Mouse (Mus musculus): ENCODE measurements at regions not wholly inside any gene's neighbourhood (a gene's known extent, or its start where the extent isn't known, plus 50 kb on each side); places are given as distances from the start of the nearest gene placed in this dataset.

GRCm38 (mm10) chr16:55039777-55040176 lies 258.0 kb downstream of the Zpld1 start:
- H3K9me3 ChIP-seq (ENCODE audit: control insufficient read depth, low read length), result no peaks in the 10 kb centered on the region
- no peaks in the 10 kb centered on the region for H3K27me3 ChIP-seq (ENCODE audit: control insufficient read depth, insufficient read depth, low read length)
- no peak for ATAC-seq (ENCODE audit: low FRiP score)
- H3K9ac ChIP-seq (ENCODE audit: low read length), result no peak overlapping the region
- H3K27ac ChIP-seq (ENCODE audit: low read depth, low read length), result no peak overlapping the region
- no peak overlapping the region for H3K4me2 ChIP-seq
- no peak overlapping the region for H3K4me3 ChIP-seq (ENCODE audit: low read depth, low read length)
- H3K36me3 ChIP-seq (ENCODE audit: control insufficient read depth, insufficient read depth, low read length), result no peaks in the 10 kb centered on the region
- no peaks in the 10 kb centered on the region for H3K4me1 ChIP-seq (ENCODE audit: control insufficient read depth, insufficient read depth, low read length)
- DNase-seq (ENCODE audit: low spot score, missing footprints), result no peak
- 89% methylated on average over 6 of the region's 6 CpGs for WGBS

GRCm38 (mm10) chr16:55001661-55002289 lies 296.0 kb downstream of the Zpld1 start:
- ATAC-seq (ENCODE audit: low FRiP score) (no peak), DNase-seq (ENCODE audit: low spot score, missing footprints) (no peak)
- Histone ChIP-seq H3K9me3 (ENCODE audit: control insufficient read depth, low read length) (no peaks in the 10 kb centered on the region), H3K4me1 (ENCODE audit: control insufficient read depth, insufficient read depth, low read length) (no peaks in the 10 kb centered on the region), H3K4me2 (no peak overlapping the region), H3K27ac (ENCODE audit: low read depth, low read length) (no peak overlapping the region), H3K27me3 (ENCODE audit: control insufficient read depth, insufficient read depth, low read length) (no peaks in the 10 kb centered on the region), H3K9ac (ENCODE audit: low read length) (no peak overlapping the region), H3K36me3 (ENCODE audit: control insufficient read depth, insufficient read depth, low read length) (no peaks in the 10 kb centered on the region), H3K4me3 (ENCODE audit: low read depth, low read length) (no peak overlapping the region)
- WGBS, result 92% methylated on average over 2 of the region's 2 CpGs

GRCm38 (mm10) chr16:54991595-54992240 lies 306.1 kb downstream of the Zpld1 start:
- Histone ChIP-seq H3K4me1 (ENCODE audit: control insufficient read depth, insufficient read depth, low read length) (no peaks in the 10 kb centered on the region), H3K9ac (ENCODE audit: low read length) (no peak overlapping the region), H3K4me2 (no peak overlapping the region), H3K4me3 (ENCODE audit: low read depth, low read length) (no peak overlapping the region), H3K27ac (ENCODE audit: low read depth, low read length) (no peak overlapping the region), H3K36me3 (ENCODE audit: control insufficient read depth, insufficient read depth, low read length) (no peaks in the 10 kb centered on the region), H3K27me3 (ENCODE audit: control insufficient read depth, insufficient read depth, low read length) (no peaks in the 10 kb centered on the region), H3K9me3 (ENCODE audit: control insufficient read depth, low read length) (no peaks in the 10 kb centered on the region)
- no peak for ATAC-seq (ENCODE audit: low FRiP score)
- no peak for DNase-seq (ENCODE audit: low spot score, missing footprints)
- 84% methylated on average over 4 of the region's 4 CpGs for WGBS

- no peak overlapping the region for H3K9ac ChIP-seq (ENCODE audit: low read length)
- H3K4me1 ChIP-seq (ENCODE audit: control insufficient read depth, insufficient read depth, low read length), result no peaks in the 10 kb centered on the region
- H3K27ac ChIP-seq (ENCODE audit: low read depth, low read length), result no peak overlapping the region
- WGBS, result 5% methylated on average over 9 of the region's 9 CpGs
- H3K9me3 ChIP-seq (ENCODE audit: control insufficient read depth, low read length), result no peaks in the 10 kb centered on the region
- no peaks in the 10 kb centered on the region for H3K36me3 ChIP-seq (ENCODE audit: control insufficient read depth, insufficient read depth, low read length)
- peak overlapping the region; percentile 10; the same call in 1 of the 2 replicates for H3K4me2 ChIP-seq
- ATAC-seq (ENCODE audit: low FRiP score), result peak; percentile 84
- H3K4me3 ChIP-seq (ENCODE audit: low read depth, low read length), result no peak overlapping the region
- peak; percentile 94 for DNase-seq (ENCODE audit: low spot score, missing footprints)
- no peaks in the 10 kb centered on the region for H3K27me3 ChIP-seq (ENCODE audit: control insufficient read depth, insufficient read depth, low read length)
Measured at GRCm38 (mm10) chr16:54983759-54984218, 314.0 kb downstream of the Zpld1 start.

- ATAC-seq (ENCODE audit: low FRiP score), result no peak
- Histone ChIP-seq H3K9ac (ENCODE audit: low read length) (no peak overlapping the region), H3K4me3 (ENCODE audit: low read depth, low read length) (no peak overlapping the region), H3K27ac (ENCODE audit: low read depth, low read length) (no peak overlapping the region), H3K4me1 (ENCODE audit: control insufficient read depth, insufficient read depth, low read length) (no peaks in the 10 kb centered on the region), H3K36me3 (ENCODE audit: control insufficient read depth, insufficient read depth, low read length) (no peaks in the 10 kb centered on the region), H3K27me3 (ENCODE audit: control insufficient read depth, insufficient read depth, low read length) (no peaks in the 10 kb centered on the region), H3K9me3 (ENCODE audit: control insufficient read depth, low read length) (no peaks in the 10 kb centered on the region), H3K4me2 (no peak overlapping the region)
- WGBS, result 82% methylated on average over 6 of the region's 6 CpGs
- DNase-seq (ENCODE audit: low spot score, missing footprints), result no peak
Measured at GRCm38 (mm10) chr16:54970356-54970755, 327.4 kb downstream of the Zpld1 start.

- WGBS, result 62% methylated on average over 7 of the region's 7 CpGs
- H3K4me3 ChIP-seq (ENCODE audit: low read depth, low read length), result no peak overlapping the region
- DNase-seq (ENCODE audit: low spot score, missing footprints), result no peak
- no peaks in the 10 kb centered on the region for H3K4me1 ChIP-seq (ENCODE audit: control insufficient read depth, insufficient read depth, low read length)
- H3K9ac ChIP-seq (ENCODE audit: low read length), result no peak overlapping the region
- no peak overlapping the region for H3K27ac ChIP-seq (ENCODE audit: low read depth, low read length)
- no peak overlapping the region for H3K4me2 ChIP-seq
- no peaks in the 10 kb centered on the region for H3K9me3 ChIP-seq (ENCODE audit: control insufficient read depth, low read length)
- no peaks in the 10 kb centered on the region for H3K27me3 ChIP-seq (ENCODE audit: control insufficient read depth, insufficient read depth, low read length)
- H3K36me3 ChIP-seq (ENCODE audit: control insufficient read depth, insufficient read depth, low read length), result no peaks in the 10 kb centered on the region
- no peak for ATAC-seq (ENCODE audit: low FRiP score)
Measured at GRCm38 (mm10) chr16:54943808-54944315, 353.9 kb downstream of the Zpld1 start.

- Histone ChIP-seq H3K4me3 (ENCODE audit: low read depth, low read length) (no peak overlapping the region), H3K4me1 (ENCODE audit: control insufficient read depth, insufficient read depth, low read length) (no peaks in the 10 kb centered on the region), H3K9me3 (ENCODE audit: control insufficient read depth, low read length) (no peaks in the 10 kb centered on the region), H3K27ac (ENCODE audit: low read depth, low read length) (no peak overlapping the region), H3K9ac (ENCODE audit: low read length) (no peak overlapping the region), H3K36me3 (ENCODE audit: control insufficient read depth, insufficient read depth, low read length) (no peaks in the 10 kb centered on the region), H3K27me3 (ENCODE audit: control insufficient read depth, insufficient read depth, low read length) (no peaks in the 10 kb centered on the region), H3K4me2 (no peak overlapping the region)
- ATAC-seq (ENCODE audit: low FRiP score) (no peak), DNase-seq (ENCODE audit: low spot score, missing footprints) (no peak)
- WGBS, result 92% methylated on average over 3 of the region's 3 CpGs
Measured at GRCm38 (mm10) chr16:54928259-54928658, 369.5 kb downstream of the Zpld1 start.

GRCm38 (mm10) chr16:54902911-54903310 lies 394.9 kb downstream of the Zpld1 start:
- no peak overlapping the region for H3K4me3 ChIP-seq (ENCODE audit: low read depth, low read length)
- no peaks in the 10 kb centered on the region for H3K27me3 ChIP-seq (ENCODE audit: control insufficient read depth, insufficient read depth, low read length)
- 93% methylated on average over 4 of the region's 4 CpGs for WGBS
- no peak overlapping the region for H3K27ac ChIP-seq (ENCODE audit: low read depth, low read length)
- H3K4me1 ChIP-seq (ENCODE audit: control insufficient read depth, insufficient read depth, low read length), result no peaks in the 10 kb centered on the region
- no peaks in the 10 kb centered on the region for H3K9me3 ChIP-seq (ENCODE audit: control insufficient read depth, low read length)
- no peak overlapping the region for H3K4me2 ChIP-seq
- no peaks in the 10 kb centered on the region for H3K36me3 ChIP-seq (ENCODE audit: control insufficient read depth, insufficient read depth, low read length)
- DNase-seq (ENCODE audit: low spot score, missing footprints) (no peak), ATAC-seq (ENCODE audit: low FRiP score) (no peak)
- H3K9ac ChIP-seq (ENCODE audit: low read length), result no peak overlapping the region

GRCm38 (mm10) chr16:54901461-54901860 lies 396.3 kb downstream of the Zpld1 start:
- H3K27ac ChIP-seq (ENCODE audit: low read depth, low read length), result no peak overlapping the region
- 76% methylated on average over 1 of the region's 1 CpGs for WGBS

More at GRCm38 (mm10) chr16:54901461-54901860, 396.3 kb downstream of the Zpld1 start:
- no peak overlapping the region for H3K4me3 ChIP-seq (ENCODE audit: low read depth, low read length)
- H3K27me3 ChIP-seq (ENCODE audit: control insufficient read depth, insufficient read depth, low read length), result no peaks in the 10 kb centered on the region
- DNase-seq (ENCODE audit: low spot score, missing footprints), result no peak
- H3K4me2 ChIP-seq, result no peak overlapping the region
- no peaks in the 10 kb centered on the region for H3K9me3 ChIP-seq (ENCODE audit: control insufficient read depth, low read length)
- H3K9ac ChIP-seq (ENCODE audit: low read length), result no peak overlapping the region
- H3K36me3 ChIP-seq (ENCODE audit: control insufficient read depth, insufficient read depth, low read length), result no peaks in the 10 kb centered on the region
- no peak for ATAC-seq (ENCODE audit: low FRiP score)
- H3K4me1 ChIP-seq (ENCODE audit: control insufficient read depth, insufficient read depth, low read length), result no peaks in the 10 kb centered on the region

Measured in midbrain, embryonic 11.5 days (tissue).